Mouse (Mus musculus): Measurements from ENCODE around the gene Hoxb8. TPM values are rescaled to one million over a fixed set of nuclear protein-coding genes. Genes with fewer than 3 reads are reported as not detected.

Gene Hoxb8
- polyA plus RNA-seq (2016; fragmentation: Nextera tagmentation; extraction: Ambion mirVana): not detected in 2 replicates

DNA sequence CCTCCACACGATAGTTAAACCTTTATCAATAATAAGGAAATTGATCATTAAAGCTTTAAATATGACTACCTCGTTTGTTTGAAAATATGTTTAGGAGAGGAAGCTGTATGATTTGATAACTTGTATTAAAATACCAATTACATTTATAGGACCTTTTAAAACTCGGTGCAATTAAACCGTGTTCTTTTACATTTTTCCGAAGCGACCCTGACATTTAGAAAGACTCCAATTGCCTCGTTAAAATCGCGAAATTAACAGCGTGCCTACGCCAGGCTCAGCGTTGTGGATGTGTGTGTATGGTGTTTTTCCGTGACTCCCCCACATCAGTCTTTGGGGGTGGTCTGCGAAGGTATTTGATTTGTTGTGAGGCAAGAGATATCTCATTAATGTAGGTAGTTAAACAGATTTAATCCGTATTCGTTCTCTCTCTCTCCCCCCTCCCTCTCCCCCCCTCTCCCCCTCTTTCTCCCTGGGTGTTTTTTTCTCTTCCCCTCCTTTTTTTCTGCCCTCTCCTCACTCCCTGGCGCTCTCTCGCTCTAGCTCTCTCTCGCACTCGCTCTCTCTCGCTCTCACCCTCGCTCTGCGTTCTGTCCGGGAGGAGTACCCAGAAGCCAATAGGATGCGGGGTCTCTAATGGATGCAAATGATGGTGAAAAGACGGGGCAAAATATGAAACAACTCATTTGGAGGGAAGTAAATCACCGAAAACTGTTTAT lies at the start of gene Hoxb8:
Hoxb8 (plus strand) TSS at position 51 of the 716 bp plus-strand sequence.
- Histone ChIP-seq H3K4me1 (peaks cover 4% of the 10 kb centered on the region; the same call in 1 of the 2 replicates), H3K9ac (no peak within 1 kb of the TSS), H3K36me3 (no peaks in the 10 kb centered on the region), H3K9me3 (replicated peaks) (no peaks in the 10 kb centered on the region), H3K4me3 (no peak within 1 kb of the TSS), H3K27me3 (replicated peaks) (peaks cover 100% of the 10 kb centered on the region), H3K27ac (no peak within 1 kb of the TSS), H3K4me2 (no peak within 1 kb of the TSS)
- ATAC-seq: no peak
- WGBS (ENCODE audit: insufficient replicate concordance): 2% methylated on average over 27 of the region's 27 CpGs

DNA sequence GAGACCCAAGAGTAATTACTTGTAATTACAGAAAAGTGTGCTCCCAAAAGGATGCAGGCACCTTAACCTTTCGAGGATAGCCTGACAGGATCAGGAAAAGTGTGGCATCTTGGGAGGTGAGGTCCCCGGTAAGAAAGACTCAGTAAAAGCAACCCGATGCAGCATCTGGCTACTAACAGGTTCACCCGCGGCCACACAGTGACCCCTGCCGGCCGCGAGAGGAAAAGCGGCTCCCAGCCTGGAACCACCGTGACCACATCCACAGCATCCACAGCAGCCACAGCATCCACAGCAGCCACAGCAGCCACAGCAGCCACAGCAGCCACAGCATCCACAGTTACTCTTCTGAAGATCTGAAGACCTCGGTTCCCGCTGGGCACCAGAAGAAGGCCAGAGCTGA lies 46.8 kb upstream of the Hoxb8 start:
- Histone ChIP-seq H3K4me3 (no peak overlapping the region), H3K9ac (no peak overlapping the region), H3K4me2 (no peak overlapping the region), H3K36me3 (no peaks in the 10 kb centered on the region), H3K9me3 (replicated peaks) (no peaks in the 10 kb centered on the region), H3K4me1 (no peaks in the 10 kb centered on the region), H3K27me3 (replicated peaks) (peaks cover 70% of the 10 kb centered on the region), H3K27ac (no peak overlapping the region)
- ATAC-seq: no peak
- WGBS (ENCODE audit: insufficient replicate concordance): 1% methylated on average over 12 of the region's 12 CpGs

DNA sequence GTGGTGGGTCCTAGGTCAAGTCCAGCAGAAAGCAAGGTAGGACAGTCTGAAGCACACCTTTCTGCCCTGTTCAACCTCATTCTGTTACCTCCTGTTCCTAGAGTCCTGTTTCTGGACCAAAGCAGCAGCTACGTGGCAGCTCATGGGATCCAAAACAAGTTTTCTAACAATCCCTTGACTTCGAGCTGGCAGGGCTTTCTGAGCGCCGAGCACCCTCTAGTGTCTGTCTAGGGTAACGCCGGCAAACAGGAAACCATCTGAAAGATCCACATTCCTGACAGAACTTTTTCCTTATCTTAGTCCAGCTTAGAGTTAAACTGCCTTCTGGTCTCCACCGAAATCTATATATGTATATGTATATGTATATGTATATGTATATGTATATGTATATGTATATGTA lies 41.5 kb upstream of the Hoxb8 start:
- peaks cover 56% of the 10 kb centered on the region for H3K27me3 ChIP-seq (replicated peaks)
- no peak for ATAC-seq
- no peaks in the 10 kb centered on the region for H3K4me1 ChIP-seq
- no peak overlapping the region for H3K27ac ChIP-seq
- no peak overlapping the region for H3K4me3 ChIP-seq
- H3K9ac ChIP-seq: no peak overlapping the region
- WGBS (ENCODE audit: insufficient replicate concordance): 2% methylated on average over 7 of the region's 7 CpGs
- no peaks in the 10 kb centered on the region for H3K9me3 ChIP-seq (replicated peaks)
- no peaks in the 10 kb centered on the region for H3K36me3 ChIP-seq
- H3K4me2 ChIP-seq: no peak overlapping the region

DNA sequence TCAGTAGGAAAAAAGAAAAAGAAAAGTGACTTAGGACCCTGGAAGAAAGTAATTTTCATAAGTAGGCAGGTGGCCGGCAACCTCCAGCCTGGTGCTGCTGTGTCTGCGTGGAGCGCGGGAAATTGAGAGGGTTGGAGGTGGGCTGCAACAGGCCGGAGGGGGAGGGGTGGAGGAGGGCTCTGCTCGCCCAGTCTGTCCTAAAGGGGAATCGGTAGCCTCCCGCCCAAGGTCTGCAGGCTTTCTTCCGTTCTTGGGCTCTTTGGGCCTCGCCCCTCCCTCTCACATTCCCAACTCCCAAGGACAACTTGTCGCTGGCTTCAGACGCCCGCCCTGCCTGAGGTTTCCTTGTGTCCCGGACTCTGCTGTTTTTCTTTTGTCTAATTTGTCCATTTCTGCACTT lies 30.8 kb upstream of the Hoxb8 start:
- no peak overlapping the region for H3K27ac ChIP-seq
- no peaks in the 10 kb centered on the region for H3K9me3 ChIP-seq (replicated peaks)
- peaks cover 90% of the 10 kb centered on the region for H3K27me3 ChIP-seq (replicated peaks)
- no peaks in the 10 kb centered on the region for H3K4me1 ChIP-seq
- H3K4me3 ChIP-seq: no peak overlapping the region
- H3K36me3 ChIP-seq: no peaks in the 10 kb centered on the region
- no peak for ATAC-seq
- H3K4me2 ChIP-seq: no peak overlapping the region
- WGBS (ENCODE audit: insufficient replicate concordance): 0% methylated on average over 14 of the region's 14 CpGs
- no peak overlapping the region for H3K9ac ChIP-seq

DNA sequence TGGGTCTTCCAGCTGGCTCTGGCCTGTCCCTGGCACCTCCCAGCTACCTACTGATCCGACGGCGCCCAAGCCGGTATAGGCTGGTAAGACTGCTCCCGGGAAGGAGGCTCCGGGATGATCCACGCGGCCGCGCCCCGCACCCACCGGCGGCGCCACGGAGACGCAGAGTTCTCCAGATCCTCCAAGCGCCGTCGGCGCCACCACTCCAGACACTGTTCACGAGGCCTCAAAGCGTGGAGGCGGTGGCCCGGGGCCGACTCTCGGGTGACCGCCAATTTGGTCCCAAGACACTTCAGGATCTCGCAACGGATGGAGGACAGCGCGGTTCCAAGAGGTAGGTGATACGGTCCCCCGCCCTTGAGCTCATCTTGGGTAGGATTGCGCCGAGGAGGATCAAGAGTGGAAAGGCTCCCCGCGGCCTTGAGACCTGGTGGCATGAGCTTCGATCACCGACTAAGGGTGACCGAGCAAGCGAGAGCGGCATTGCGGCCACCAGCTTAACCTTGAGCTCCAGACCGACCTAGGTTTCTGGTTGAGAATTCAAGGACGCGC lies 30.1 kb upstream of the Hoxb8 start:
- no peak overlapping the region for H3K27ac ChIP-seq
- no peak overlapping the region for H3K4me3 ChIP-seq
- no peak overlapping the region for H3K4me2 ChIP-seq
- no peaks in the 10 kb centered on the region for H3K36me3 ChIP-seq
- H3K9ac ChIP-seq: no peak overlapping the region
- no peak for ATAC-seq
- no peaks in the 10 kb centered on the region for H3K4me1 ChIP-seq
- H3K27me3 ChIP-seq (replicated peaks): peaks cover 95% of the 10 kb centered on the region
- WGBS (ENCODE audit: insufficient replicate concordance): 3% methylated on average over 46 of the region's 46 CpGs
- H3K9me3 ChIP-seq (replicated peaks): no peaks in the 10 kb centered on the region

DNA sequence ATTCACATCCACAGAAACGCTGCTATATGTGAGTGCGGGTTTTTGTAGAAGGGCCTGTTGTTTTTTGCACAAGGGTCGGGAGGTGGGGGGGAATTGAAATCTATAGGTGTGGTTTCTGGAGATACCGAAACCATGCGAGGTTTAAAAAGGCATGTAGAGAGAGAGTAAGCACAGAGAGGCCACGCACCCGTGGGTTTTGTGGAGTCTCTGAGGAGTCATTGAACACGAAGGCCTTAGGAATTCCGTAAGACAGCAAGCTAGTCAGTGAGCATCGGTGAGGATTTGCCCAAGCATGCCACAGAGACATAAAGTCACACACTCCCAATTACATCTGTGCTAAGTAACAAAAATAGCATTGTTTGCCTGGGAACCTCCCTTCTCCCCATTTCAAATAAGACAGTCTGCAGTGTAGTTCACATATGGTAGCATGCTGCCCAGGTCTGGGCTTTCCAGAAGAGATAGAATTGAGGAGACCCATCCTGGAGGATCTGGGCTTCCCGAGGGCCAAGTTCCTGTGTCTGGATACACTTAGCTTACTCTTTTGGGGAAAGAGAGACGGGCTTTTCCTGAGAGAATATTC lies 29.1 kb upstream of the Hoxb8 start:
- Histone ChIP-seq H3K9ac (no peak overlapping the region), H3K4me1 (no peaks in the 10 kb centered on the region), H3K27me3 (replicated peaks) (peaks cover 99% of the 10 kb centered on the region), H3K4me2 (no peak overlapping the region), H3K27ac (no peak overlapping the region), H3K9me3 (replicated peaks) (no peaks in the 10 kb centered on the region), H3K36me3 (no peaks in the 10 kb centered on the region), H3K4me3 (no peak overlapping the region)
- ATAC-seq: no peak
- WGBS (ENCODE audit: insufficient replicate concordance): 6% methylated on average over 12 of the region's 12 CpGs

DNA sequence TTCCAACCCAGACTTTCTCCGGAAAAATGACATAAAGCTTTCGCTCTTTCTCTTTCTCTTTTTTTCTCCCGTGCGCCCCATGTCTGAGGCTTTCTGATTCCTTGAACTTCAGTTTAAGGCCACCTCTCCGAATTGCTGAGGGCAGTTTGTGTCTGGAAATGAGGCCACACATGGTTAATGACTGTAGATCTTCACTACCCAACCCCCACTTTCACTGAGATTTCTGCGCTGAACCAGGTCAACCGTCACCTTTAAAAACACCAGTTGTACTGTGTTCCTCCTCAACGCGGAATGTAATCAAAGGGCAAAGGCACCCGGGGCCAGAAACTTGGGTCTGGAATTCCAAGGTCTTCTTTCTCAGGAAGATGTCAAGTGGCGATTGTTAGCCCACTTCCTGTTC lies 27.5 kb upstream of the Hoxb8 start:
- Histone ChIP-seq H3K27ac (no peak overlapping the region), H3K27me3 (replicated peaks) (peaks cover 100% of the 10 kb centered on the region), H3K4me2 (no peak overlapping the region), H3K9ac (no peak overlapping the region), H3K36me3 (no peaks in the 10 kb centered on the region), H3K4me1 (no peaks in the 10 kb centered on the region), H3K9me3 (replicated peaks) (no peaks in the 10 kb centered on the region), H3K4me3 (no peak overlapping the region)
- ATAC-seq: no peak
- WGBS (ENCODE audit: insufficient replicate concordance): 5% methylated on average over 11 of the region's 11 CpGs

DNA sequence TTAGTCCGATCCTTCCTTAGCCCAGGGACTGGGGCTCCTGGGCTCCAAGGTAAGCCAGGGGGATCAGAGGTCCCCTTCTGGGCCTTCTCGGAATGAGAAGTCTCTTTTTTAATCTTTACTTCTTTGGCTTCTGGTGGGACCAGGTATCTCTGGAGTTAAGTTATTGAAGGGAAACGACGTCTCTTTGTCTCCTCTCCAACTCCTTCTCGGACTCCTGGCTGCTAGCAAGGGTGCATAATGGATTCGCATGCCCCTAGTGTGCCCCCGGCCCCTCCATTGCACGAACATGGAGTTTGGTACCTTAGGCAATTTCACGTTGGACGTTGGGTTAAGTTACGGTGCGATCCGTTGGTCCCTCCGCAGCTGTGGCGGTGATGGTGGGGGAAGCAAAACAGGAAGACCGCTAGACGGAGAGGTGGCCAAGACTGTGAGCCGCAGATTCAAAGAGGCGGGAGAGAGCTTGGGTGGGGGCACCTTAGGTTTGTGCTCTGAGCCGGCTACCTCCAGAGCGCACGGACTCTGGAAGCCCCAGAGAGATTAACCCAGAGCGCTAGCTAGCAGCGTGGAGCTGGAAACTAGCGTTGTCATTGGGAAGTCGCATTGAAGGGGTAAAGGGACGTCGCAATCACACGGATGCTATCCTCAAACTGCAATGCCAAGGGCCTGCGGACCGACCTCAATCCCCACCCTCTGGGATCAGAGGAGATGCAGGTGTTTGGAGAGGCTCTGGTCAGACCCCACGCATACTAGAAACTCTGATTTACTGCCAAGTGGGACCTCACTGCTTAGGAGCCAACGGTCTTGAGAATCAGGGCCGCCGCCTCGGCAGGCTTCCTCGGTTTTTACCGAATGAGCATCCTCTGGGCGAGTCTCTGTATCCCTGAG lies 26.4 kb upstream of the Hoxb8 start:
- no peak for ATAC-seq
- Histone ChIP-seq H3K4me3 (no peak overlapping the region), H3K4me1 (no peaks in the 10 kb centered on the region), H3K9me3 (replicated peaks) (no peaks in the 10 kb centered on the region), H3K27ac (no peak overlapping the region), H3K36me3 (no peaks in the 10 kb centered on the region), H3K9ac (no peak overlapping the region), H3K27me3 (replicated peaks) (peaks cover 100% of the 10 kb centered on the region), H3K4me2 (no peak overlapping the region)
- 3% methylated on average over 39 of the region's 39 CpGs for WGBS (ENCODE audit: insufficient replicate concordance)

DNA sequence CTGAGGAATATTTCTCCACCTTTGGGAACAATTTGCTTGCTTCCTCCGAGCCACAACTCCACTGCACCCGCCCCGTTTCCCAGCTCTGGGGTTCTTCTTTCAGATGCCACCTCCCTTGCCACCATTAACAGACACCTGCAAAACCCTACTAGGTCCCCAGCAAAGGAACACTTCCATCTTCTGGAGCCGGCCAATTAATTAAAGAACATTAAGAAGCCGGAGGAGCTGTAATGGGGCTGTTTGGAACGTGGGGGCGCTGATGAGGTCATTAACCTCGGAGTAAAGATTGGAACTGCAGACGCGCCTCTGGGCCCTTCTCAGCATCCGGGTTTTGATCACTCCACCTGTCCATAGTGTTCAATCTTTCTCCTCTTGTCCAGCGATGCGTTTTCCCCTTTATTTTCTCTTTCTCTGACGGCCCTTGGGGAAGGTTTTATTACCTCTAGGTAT lies 25.7 kb upstream of the Hoxb8 start:
- no peaks in the 10 kb centered on the region for H3K4me1 ChIP-seq
- H3K9ac ChIP-seq: no peak overlapping the region
- H3K27ac ChIP-seq: no peak overlapping the region
- H3K27me3 ChIP-seq (replicated peaks): peaks cover 100% of the 10 kb centered on the region
- no peak for ATAC-seq
- H3K36me3 ChIP-seq: no peaks in the 10 kb centered on the region
- 6% methylated on average over 14 of the region's 14 CpGs for WGBS (ENCODE audit: insufficient replicate concordance)
- no peak overlapping the region for H3K4me3 ChIP-seq
- no peak overlapping the region for H3K4me2 ChIP-seq
- no peaks in the 10 kb centered on the region for H3K9me3 ChIP-seq (replicated peaks)

DNA sequence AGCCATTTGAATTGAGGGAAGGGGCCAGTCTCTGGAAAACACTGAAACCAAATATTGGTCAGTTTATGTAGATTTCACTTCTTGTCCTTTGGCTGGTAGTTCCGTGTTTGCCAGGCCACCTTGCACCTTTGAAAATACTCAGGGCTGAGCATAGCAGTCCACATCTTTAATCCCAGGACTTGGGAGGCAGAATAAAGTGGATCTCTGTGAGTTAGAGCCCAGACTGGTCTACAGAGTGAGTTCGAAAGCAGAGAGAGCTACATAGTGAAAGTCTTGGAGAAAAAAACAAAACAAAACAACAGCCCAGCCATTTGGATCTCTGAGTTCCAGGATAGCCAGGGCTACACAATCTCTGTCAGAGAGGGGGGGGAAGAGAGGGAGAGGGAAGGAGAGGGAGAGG lies 24.6 kb upstream of the Hoxb8 start:
- Histone ChIP-seq H3K27me3 (replicated peaks) (peaks cover 100% of the 10 kb centered on the region), H3K27ac (no peak overlapping the region), H3K4me2 (no peak overlapping the region), H3K36me3 (no peaks in the 10 kb centered on the region), H3K9me3 (replicated peaks) (no peaks in the 10 kb centered on the region), H3K4me1 (no peaks in the 10 kb centered on the region), H3K9ac (no peak overlapping the region), H3K4me3 (no peak overlapping the region)
- WGBS (ENCODE audit: insufficient replicate concordance): 20% methylated on average over 2 of the region's 2 CpGs
- ATAC-seq: no peak

DNA sequence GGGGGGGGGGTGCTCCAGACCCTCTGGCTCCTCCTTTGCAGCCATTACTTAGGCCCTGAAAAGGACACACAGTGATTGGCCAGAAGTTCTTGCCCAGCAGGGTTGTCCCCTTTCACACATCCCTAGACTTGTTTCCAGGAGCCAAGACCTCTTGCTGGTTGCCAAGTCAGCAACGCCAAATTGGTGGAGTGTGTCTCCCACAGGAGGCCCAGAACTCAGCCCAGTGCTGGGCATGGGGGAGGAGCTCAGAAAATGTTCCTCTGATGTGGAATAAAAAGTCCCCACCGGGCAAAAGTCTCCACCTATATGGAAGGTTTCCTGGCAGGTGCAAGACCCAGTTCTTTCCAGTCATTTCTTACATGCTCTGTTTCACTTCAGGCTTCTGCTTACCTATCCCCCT lies 22.7 kb upstream of the Hoxb8 start:
- Histone ChIP-seq H3K4me1 (no peaks in the 10 kb centered on the region), H3K9me3 (replicated peaks) (no peaks in the 10 kb centered on the region), H3K27me3 (replicated peaks) (peaks cover 100% of the 10 kb centered on the region), H3K4me2 (no peak overlapping the region), H3K9ac (no peak overlapping the region), H3K36me3 (no peaks in the 10 kb centered on the region), H3K27ac (no peak overlapping the region), H3K4me3 (no peak overlapping the region)
- 16% methylated on average over 2 of the region's 2 CpGs for WGBS (ENCODE audit: insufficient replicate concordance)
- ATAC-seq: no peak

DNA sequence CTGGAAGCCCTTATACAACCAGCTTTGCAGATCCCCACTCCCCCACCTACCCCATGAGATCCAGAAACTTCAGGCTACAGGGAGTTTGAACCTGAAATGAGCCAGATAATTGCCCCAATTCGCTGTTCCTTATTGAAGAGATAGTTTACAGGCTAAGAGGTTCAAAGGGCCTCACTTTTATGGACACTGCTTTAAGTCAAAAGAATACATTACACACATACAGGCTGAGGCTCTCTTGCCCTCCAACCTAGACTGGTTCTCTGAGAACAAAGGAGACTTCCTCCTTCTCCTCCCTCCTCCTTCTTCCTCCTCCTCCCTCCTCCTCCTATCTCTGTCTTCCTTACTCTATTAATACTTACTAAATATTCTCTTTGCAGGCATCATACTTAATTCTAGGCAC lies 22.2 kb upstream of the Hoxb8 start:
- Histone ChIP-seq H3K4me3 (no peak overlapping the region), H3K27me3 (replicated peaks) (peaks cover 100% of the 10 kb centered on the region), H3K4me1 (no peaks in the 10 kb centered on the region), H3K9ac (no peak overlapping the region), H3K27ac (no peak overlapping the region), H3K36me3 (no peaks in the 10 kb centered on the region), H3K9me3 (replicated peaks) (no peaks in the 10 kb centered on the region), H3K4me2 (no peak overlapping the region)
- 0% methylated on average over 1 of the region's 1 CpGs for WGBS (ENCODE audit: insufficient replicate concordance)
- no peak for ATAC-seq

Data from liver, embryonic 12.5 days (tissue).